Mouse (Mus musculus) leukemia stem cell, adult 10-12 weeks (primary cell): Measurements from ENCODE around the gene Dtymk. TPM values are rescaled to one million over a fixed set of nuclear protein-coding genes. Genes with fewer than 3 reads are reported as not detected.

Experiments used
- polyA plus RNA-seq: library from polyadenylated mRNA; stranded (reverse); fragments of >175 nt; gene quantifications from 2 replicates; pipeline ENCODE4 v1.2.3, GENCODE M21; 2012; ENCODE audit warnings: low replicate concordance

Dtymk gene
- polyA plus RNA-seq: 35.4 and 46.3 TPM in 2 replicates

GRCm38 (mm10) chr1:93801741-93802238 lies at the start of gene Dtymk:
Dtymk (minus strand) TSS chr1:93801934.

GRCm38 (mm10) chr1:93824609-93825008 lies 22.9 kb upstream of the Dtymk start, which contains the start of gene D2hgdh:
D2hgdh (plus strand) TSS chr1:93824909.

GRCm38 (mm10) chr1:93803556-93804507 lies 2.1 kb upstream of the Dtymk start, which contains the start of gene Ing5:
Ing5 (plus strand) TSS chr1:93803965.

GRCm38 (mm10) chr1:93754573-93755290 lies 47.0 kb downstream of the Dtymk start, which contains the start of gene Thap4:
Thap4 (minus strand) TSS chr1:93754864.

GRCm38 (mm10) chr1:93751290-93751689 lies 50.4 kb downstream of the Dtymk start, which contains the start of gene Atg4b:
Atg4b (plus strand) TSS chr1:93751500.

Other genes starting within 250 kb of the Dtymk start
- gene Stk25, start 143.3 kb downstream of the Dtymk start, polyA plus RNA-seq: 11.6 and 13.2 TPM in 2 replicates
- 4.8 and 8.8 TPM in 2 replicates for gene Bok, start 116.3 kb downstream of the Dtymk start, polyA plus RNA-seq
- 12.2 and 14.8 TPM in 2 replicates for gene Atg4b, start 50.4 kb downstream of the Dtymk start, polyA plus RNA-seq
- 31.8 and 85.1 TPM in 2 replicates for gene Thap4, start 47.1 kb downstream of the Dtymk start, polyA plus RNA-seq
- gene Ing5, start 2.0 kb upstream of the Dtymk start, polyA plus RNA-seq: 0.60 and 3.5 TPM in 2 replicates
- gene D2hgdh, start 23.0 kb upstream of the Dtymk start, polyA plus RNA-seq: 1.4 and 2.2 TPM in 2 replicates
- 0.09 TPM in 1 of 2 replicates, not detected in the other for gene Gal3st2, start 59.4 kb upstream of the Dtymk start, polyA plus RNA-seq
- gene Gal3st2b, start 116.4 kb upstream of the Dtymk start, polyA plus RNA-seq: not detected in 2 replicates
- gene Gal3st2c, start 188.6 kb upstream of the Dtymk start, polyA plus RNA-seq: not detected in 2 replicates
- not detected in 2 replicates for gene Neu4, start 218.5 kb upstream of the Dtymk start, polyA plus RNA-seq